Mouse (Mus musculus): ENCODE results near the gene Mrps34.

GRCm38 (mm10) chr17:24933163-24933562, 38.2 kb downstream of the Mrps34 start:
- TF ChIP-seq POLR2A (IDR thresholded peaks at IDR 0.05; ENCODE audit: low read depth, low read length) (no peak), ZC3H11A (IDR thresholded peaks at IDR 0.05; ENCODE audit: low read depth, low read length) (no peak), CTCF (conservative IDR thresholded peaks at IDR 0.05 in 1 of 2, IDR thresholded peaks at IDR 0.05 in 1 of 2; ENCODE audit: low read depth in 2 of 2, low read length in 2 of 2) (no peak), MXI1 (IDR thresholded peaks at IDR 0.05; ENCODE audit: low read depth, low read length) (no peak), E2F4 (IDR thresholded peaks at IDR 0.05; ENCODE audit: insufficient replicate concordance, low read depth, low read length) (no peak), HCFC1 (IDR thresholded peaks at IDR 0.05; ENCODE audit: low read depth, low read length) (no peak), MAZ (IDR thresholded peaks at IDR 0.05; ENCODE audit: low read depth, low read length) (no peak), MEF2A (IDR thresholded peaks at IDR 0.05; ENCODE audit: borderline replicate concordance, low read depth, low read length) (no peak), USF1 (IDR thresholded peaks at IDR 0.05; ENCODE audit: low read depth, low read length) (no peak), TCF12 (IDR thresholded peaks at IDR 0.05; ENCODE audit: low read depth, low read length) (no peak), ELF1 (IDR thresholded peaks at IDR 0.05; ENCODE audit: low read depth, low read length) (no peak), MAX (IDR thresholded peaks at IDR 0.05; ENCODE audit: low read length) (no peak)
